Mouse (Mus musculus): ENCODE measurements around the gene Nup160. TPM values are rescaled to one million over a fixed set of nuclear protein-coding genes. Genes with fewer than 3 reads are reported as not detected.

Gene Nup160
- polyA plus RNA-seq, 1 experiment from 2014 or later: 44.8 TPM

GRCm38 (mm10) chr2:90667388-90668265 is 9.4 kb upstream of the Nup160 start:
- H3K4me3 ChIP-seq: peak overlapping the region; percentile 28
- peaks cover 19% of the 10 kb centered on the region for H3K4me1 ChIP-seq
- peaks cover 9% of the 10 kb centered on the region; the same call in 1 of the 2 replicates for H3K27me3 ChIP-seq
- 14% methylated on average over 21 of the region's 21 CpGs for whole genome bisulfite sequencing
- peak; percentile 52 for ATAC-seq (ENCODE audit: low FRiP score, low read depth)
- peak overlapping the region; percentile 59 for H3K4me2 ChIP-seq (replicated peaks)
- H3K36me3 ChIP-seq: no peaks in the 10 kb centered on the region
- peak overlapping the region; percentile 64; the same call in 1 of the 2 replicates for H3K27ac ChIP-seq
- H3K9ac ChIP-seq: peak overlapping the region; percentile 43; the same call in 1 of the 2 replicates
- no peaks in the 10 kb centered on the region for H3K9me3 ChIP-seq

GRCm38 (mm10) chr2:90670343-90670742 is 6.7 kb upstream of the Nup160 start:
- 87% methylated on average over 6 of the region's 6 CpGs for WGBS
- Histone ChIP-seq H3K27ac (no peak overlapping the region), H3K4me1 (peaks cover 19% of the 10 kb centered on the region), H3K36me3 (no peaks in the 10 kb centered on the region), H3K4me2 (replicated peaks) (no peak overlapping the region), H3K4me3 (no peak overlapping the region), H3K27me3 (0 out of 2 replicates have a peak, but pooled peaks cover 2% of the 10 kb centered on the region), H3K9ac (no peak overlapping the region), H3K9me3 (no peaks in the 10 kb centered on the region)
- ATAC-seq (ENCODE audit: low FRiP score, low read depth): no peak

GRCm38 (mm10) chr2:90673339-90673738 is 3.7 kb upstream of the Nup160 start:
- no peak overlapping the region for H3K4me2 ChIP-seq (replicated peaks)
- 88% methylated on average over 1 of the region's 1 CpGs for WGBS
- no peak overlapping the region for H3K9ac ChIP-seq
- no peak overlapping the region for H3K4me3 ChIP-seq
- ATAC-seq (ENCODE audit: low FRiP score, low read depth): no peak
- H3K27ac ChIP-seq: no peak overlapping the region
- peaks cover 3% of the 10 kb centered on the region for H3K4me1 ChIP-seq
- no peaks in the 10 kb centered on the region for H3K27me3 ChIP-seq
- H3K36me3 ChIP-seq: no peaks in the 10 kb centered on the region
- no peaks in the 10 kb centered on the region for H3K9me3 ChIP-seq

GRCm38 (mm10) chr2:90674555-90674954 is 2.5 kb upstream of the Nup160 start:
- Histone ChIP-seq H3K4me2 (replicated peaks) (no peak overlapping the region), H3K27ac (no peak overlapping the region), H3K27me3 (no peaks in the 10 kb centered on the region), H3K4me1 (peaks cover 6% of the 10 kb centered on the region; the same call in 1 of the 2 replicates), H3K9me3 (no peaks in the 10 kb centered on the region), H3K4me3 (no peak overlapping the region), H3K36me3 (no peaks in the 10 kb centered on the region), H3K9ac (no peak overlapping the region)
- WGBS: 96% methylated on average over 2 of the region's 2 CpGs
- no peak for ATAC-seq (ENCODE audit: low FRiP score, low read depth)

- no peak overlapping the region for H3K9ac ChIP-seq
- H3K27me3 ChIP-seq: no peaks in the 10 kb centered on the region
- no peaks in the 10 kb centered on the region for H3K36me3 ChIP-seq
- no peak overlapping the region for H3K4me2 ChIP-seq (replicated peaks)
- 95% methylated on average over 2 of the region's 2 CpGs for WGBS
- H3K4me3 ChIP-seq: no peak overlapping the region
- no peak for ATAC-seq (ENCODE audit: low FRiP score, low read depth)
- peaks cover 14% of the 10 kb centered on the region for H3K4me1 ChIP-seq
- no peaks in the 10 kb centered on the region for H3K9me3 ChIP-seq
- no peak overlapping the region for H3K27ac ChIP-seq
Measured at GRCm38 (mm10) chr2:90675488-90675887, 1.5 kb upstream of the Nup160 start.

GRCm38 (mm10) chr2:90678256-90679060 is 1.4 kb downstream of the Nup160 start:
- H3K36me3 ChIP-seq: peaks cover 13% of the 10 kb centered on the region
- peak overlapping the region; percentile 84 for H3K9ac ChIP-seq
- H3K27me3 ChIP-seq: no peaks in the 10 kb centered on the region
- ATAC-seq (ENCODE audit: low FRiP score, low read depth): peak; percentile 18; the same call in 1 of the 2 replicates
- peak overlapping the region; percentile 83 for H3K4me2 ChIP-seq (replicated peaks)
- peaks cover 18% of the 10 kb centered on the region for H3K4me1 ChIP-seq
- peak overlapping the region; percentile 76 for H3K4me3 ChIP-seq
- H3K9me3 ChIP-seq: no peaks in the 10 kb centered on the region
- peak overlapping the region; percentile 91 for H3K27ac ChIP-seq
- WGBS: 30% methylated on average over 26 of the region's 26 CpGs

- H3K4me1 ChIP-seq: peaks cover 18% of the 10 kb centered on the region
- peak overlapping the region; percentile 76 for H3K4me3 ChIP-seq
- peak; percentile 98 for ATAC-seq (ENCODE audit: low FRiP score, low read depth)
- peak overlapping the region; percentile 84 for H3K9ac ChIP-seq
- peak overlapping the region; percentile 91 for H3K27ac ChIP-seq
- H3K4me2 ChIP-seq (replicated peaks): peak overlapping the region; percentile 83
- H3K36me3 ChIP-seq: peaks cover 20% of the 10 kb centered on the region
- H3K27me3 ChIP-seq: no peaks in the 10 kb centered on the region
- WGBS: under 1% methylated on average over 63 of the region's 63 CpGs
- H3K9me3 ChIP-seq: no peaks in the 10 kb centered on the region
Measured at GRCm38 (mm10) chr2:90679061-90679810, 2.2 kb downstream of the Nup160 start.

- Histone ChIP-seq H3K36me3 (peaks cover 93% of the 10 kb centered on the region), H3K27me3 (no peaks in the 10 kb centered on the region), H3K4me2 (replicated peaks) (no peak overlapping the region), H3K4me1 (no peaks in the 10 kb centered on the region), H3K4me3 (no peak overlapping the region), H3K9me3 (no peaks in the 10 kb centered on the region), H3K27ac (no peak overlapping the region), H3K9ac (no peak overlapping the region)
- no peak for ATAC-seq (ENCODE audit: low FRiP score, low read depth)
- WGBS: 96% methylated on average over 4 of the region's 4 CpGs
Measured at GRCm38 (mm10) chr2:90700943-90701342, 23.9 kb downstream of the Nup160 start.

- 98% methylated on average over 1 of the region's 1 CpGs for WGBS
- H3K36me3 ChIP-seq: peaks cover 92% of the 10 kb centered on the region
- no peak overlapping the region for H3K9ac ChIP-seq
Measured at GRCm38 (mm10) chr2:90708548-90708947, 31.5 kb downstream of the Nup160 start.

GRCm38 (mm10) chr2:90715555-90716092 is 38.6 kb downstream of the Nup160 start:
- H3K4me3 ChIP-seq: no peak overlapping the region
- no peaks in the 10 kb centered on the region for H3K4me1 ChIP-seq
- H3K36me3 ChIP-seq: peaks cover 84% of the 10 kb centered on the region
- H3K27me3 ChIP-seq: no peaks in the 10 kb centered on the region
- no peak overlapping the region for H3K4me2 ChIP-seq (replicated peaks)
- no peak overlapping the region for H3K27ac ChIP-seq
- H3K9ac ChIP-seq: no peak overlapping the region
- 92% methylated on average over 7 of the region's 7 CpGs for whole genome bisulfite sequencing
- no peaks in the 10 kb centered on the region for H3K9me3 ChIP-seq
- peak; percentile 64; the same call in 1 of the 2 replicates for ATAC-seq (ENCODE audit: low FRiP score, low read depth)

More at GRCm38 (mm10) chr2:90708548-90708947, 31.5 kb downstream of the Nup160 start:
- ATAC-seq (ENCODE audit: low FRiP score, low read depth): no peak
- Histone ChIP-seq H3K9me3 (no peaks in the 10 kb centered on the region), H3K4me2 (replicated peaks) (no peak overlapping the region), H3K4me1 (no peaks in the 10 kb centered on the region), H3K27me3 (no peaks in the 10 kb centered on the region), H3K27ac (no peak overlapping the region), H3K4me3 (no peak overlapping the region)

- no peak overlapping the region for H3K27ac ChIP-seq
- H3K27me3 ChIP-seq: no peaks in the 10 kb centered on the region
- peaks cover 80% of the 10 kb centered on the region for H3K36me3 ChIP-seq
- H3K9me3 ChIP-seq: no peaks in the 10 kb centered on the region
- H3K4me1 ChIP-seq: no peaks in the 10 kb centered on the region
- no peak for ATAC-seq (ENCODE audit: low FRiP score, low read depth)
- no peak overlapping the region for H3K9ac ChIP-seq
- no peak overlapping the region for H3K4me2 ChIP-seq (replicated peaks)
- no peak overlapping the region for H3K4me3 ChIP-seq
- WGBS: 76% methylated on average over 4 of the region's 4 CpGs
Measured at GRCm38 (mm10) chr2:90717366-90717765, 40.4 kb downstream of the Nup160 start.
